Mouse (Mus musculus): ENCODE data around the gene Slc35e2.
"Not testable (repeated sequence)": the region's sequence is repeated elsewhere in the genome, so short reads cannot be mapped to it uniquely, and the experiment has no call there.

Gene Slc35e2

GRCm38 (mm10) chr4:155669598-155670075, 68.4 kb downstream of the Slc35e2 start:
- no peak for DNase-seq (ENCODE audit: low spot score)

DNA sequence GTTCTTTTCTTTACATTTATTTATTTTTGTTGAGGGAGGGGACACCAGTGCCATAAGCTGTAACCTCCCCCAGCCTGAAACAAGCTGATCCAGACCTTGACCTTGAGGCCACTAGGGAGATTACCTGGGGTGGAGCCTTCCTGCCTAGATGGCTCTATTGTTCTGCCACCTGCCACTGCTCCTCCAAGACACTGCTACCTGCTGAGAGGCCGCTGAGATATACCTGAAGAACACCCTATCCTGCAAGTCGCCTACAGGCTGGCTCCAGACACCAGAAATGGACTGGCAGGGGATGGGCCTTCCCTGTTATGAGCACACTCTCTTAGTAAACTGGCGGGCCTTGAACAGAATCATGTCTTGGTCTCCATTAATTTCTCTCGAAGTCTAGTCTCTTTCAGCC, 69.0 kb downstream of the Slc35e2 start:
- DNase-seq (ENCODE audit: low spot score): not testable (repeated sequence)

DNA sequence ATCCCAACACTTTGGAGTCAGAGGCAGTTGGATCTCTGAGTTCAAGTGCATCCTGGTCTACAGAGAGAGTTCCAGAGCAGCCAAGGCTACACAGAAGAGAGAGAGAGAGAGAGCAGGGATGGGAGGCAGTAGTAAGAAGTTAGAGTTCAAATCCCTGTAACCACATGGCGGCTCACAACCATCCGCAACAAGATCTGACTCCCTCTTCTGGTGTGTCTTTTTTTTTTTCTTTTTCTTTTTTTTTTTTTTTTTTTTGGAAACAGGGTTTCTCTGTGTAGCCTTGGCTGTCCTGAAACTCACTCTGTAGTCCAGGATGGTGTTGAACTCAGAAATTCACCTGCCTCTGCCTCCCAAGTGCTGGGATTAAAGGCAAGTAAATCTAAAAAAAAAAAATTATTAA, 70.9 kb downstream of the Slc35e2 start:
- DNase-seq (ENCODE audit: low spot score): no peak
